Mouse (Mus musculus): Measurements from ENCODE around the gene Nedd9. TPM values are rescaled to one million over a fixed set of nuclear protein-coding genes. Genes with fewer than 3 reads are reported as not detected.
A peak's percentile ranks its signal among the peaks of the same experiment; 100 is the strongest.

Nedd9 gene
- total and polyA plus RNA-seq, 2 experiments from 2014 or later, result 7.8 to 19.7 TPM

DNA sequence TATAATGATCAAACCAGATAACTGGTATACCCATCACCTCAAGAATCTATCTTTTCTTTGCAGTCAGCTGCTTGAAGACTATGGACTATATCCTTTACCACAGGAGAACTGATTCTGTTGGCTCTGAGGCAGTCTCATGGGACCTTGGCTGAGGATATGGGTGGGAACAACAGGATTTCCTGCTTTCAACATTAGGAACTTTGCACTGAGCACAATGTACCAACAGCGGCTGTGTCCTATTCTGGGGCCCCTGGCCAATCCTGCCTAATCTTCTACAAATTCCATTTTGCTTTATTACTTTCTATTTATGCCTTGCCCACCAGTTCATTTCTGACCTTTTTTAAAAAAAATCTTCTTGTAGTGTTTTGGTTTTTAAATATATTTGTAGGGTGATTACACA is 21.0 kb downstream of the Nedd9 start:
- H3K27me3 ChIP-seq (ENCODE audit: insufficient read depth, low read length), result no peaks in the 10 kb centered on the region
- no peaks in the 10 kb centered on the region for H3K9me3 ChIP-seq (ENCODE audit: low read length)
- DNase-seq (ENCODE audit: low spot score) (no peak), ATAC-seq (ENCODE audit: low FRiP score) (no peak)
- WGBS, result 87% methylated on average over 1 of the region's 1 CpGs
- no peak overlapping the region for H3K9ac ChIP-seq (replicated peaks; ENCODE audit: low read length, poor library complexity, severe bottlenecking)
- H3K27ac ChIP-seq (ENCODE audit: low read depth, low read length), result no peak overlapping the region
- no peak for TF ChIP-seq CTCF (IDR thresholded peaks at IDR 0.05)
- H3K4me2 ChIP-seq (ENCODE audit: low read depth, low read length, poor library complexity, severe bottlenecking), result no peak overlapping the region
- H3K4me3 ChIP-seq (ENCODE audit: low read depth, low read length), result no peak overlapping the region
- no peaks in the 10 kb centered on the region for H3K4me1 ChIP-seq (ENCODE audit: insufficient read depth, low read length)
- no peaks in the 10 kb centered on the region for H3K36me3 ChIP-seq (ENCODE audit: insufficient read depth, low read length)

GRCm38 (mm10) chr13:41461418-41461817 is 25.7 kb downstream of the Nedd9 start:
- Histone ChIP-seq H3K36me3 (ENCODE audit: insufficient read depth, low read length) (no peaks in the 10 kb centered on the region), H3K27ac (ENCODE audit: low read depth, low read length) (no peak overlapping the region), H3K27me3 (ENCODE audit: insufficient read depth, low read length) (no peaks in the 10 kb centered on the region), H3K9me3 (ENCODE audit: low read length) (no peaks in the 10 kb centered on the region), H3K4me1 (ENCODE audit: insufficient read depth, low read length) (no peaks in the 10 kb centered on the region), H3K9ac (replicated peaks; ENCODE audit: low read length, poor library complexity, severe bottlenecking) (no peak overlapping the region), H3K4me2 (ENCODE audit: low read depth, low read length, poor library complexity, severe bottlenecking) (no peak overlapping the region), H3K4me3 (ENCODE audit: low read depth, low read length) (no peak overlapping the region)
- DNase-seq (ENCODE audit: low spot score) (no peak), ATAC-seq (ENCODE audit: low FRiP score) (no peak)
- no peak for TF ChIP-seq CTCF (IDR thresholded peaks at IDR 0.05)
- WGBS, result 78% methylated on average over 3 of the region's 3 CpGs

DNA sequence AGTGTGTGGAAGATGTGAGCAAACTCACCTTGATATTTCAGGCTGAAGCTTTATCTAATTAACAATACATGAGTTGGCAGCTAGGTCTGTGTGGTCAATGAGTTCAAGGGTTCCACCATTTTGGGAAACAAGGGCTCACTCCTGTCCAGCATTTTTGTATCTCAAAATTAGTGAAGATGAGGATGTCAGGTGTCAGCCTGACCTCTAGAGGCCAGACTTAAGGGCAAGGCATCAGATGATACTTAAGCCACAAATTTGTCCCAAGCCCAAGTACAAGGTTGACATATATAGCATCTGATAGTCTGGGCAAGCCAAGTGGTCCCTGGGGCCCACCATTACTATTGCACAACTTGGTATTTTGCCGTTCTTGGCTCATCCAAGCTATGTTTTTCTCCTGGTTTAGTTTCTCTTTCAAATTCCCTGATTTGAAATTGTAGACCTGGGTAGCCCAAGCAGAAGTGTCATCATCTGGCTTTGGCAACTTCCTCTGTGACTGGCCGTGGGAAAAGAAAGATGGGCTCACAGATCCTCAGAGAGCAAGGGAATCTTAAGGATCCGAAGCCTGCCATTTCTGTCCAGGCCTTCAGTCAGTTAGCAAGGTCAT is 27.4 kb downstream of the Nedd9 start:
- 0 out of 2 replicates have a peak, but pooled peaks have one; percentile 2 for TF ChIP-seq CTCF (IDR thresholded peaks at IDR 0.05)
- H3K4me1 ChIP-seq (ENCODE audit: insufficient read depth, low read length), result no peaks in the 10 kb centered on the region
- H3K27me3 ChIP-seq (ENCODE audit: insufficient read depth, low read length), result no peaks in the 10 kb centered on the region
- no peak overlapping the region for H3K27ac ChIP-seq (ENCODE audit: low read depth, low read length)
- H3K9ac ChIP-seq (replicated peaks; ENCODE audit: low read length, poor library complexity, severe bottlenecking), result no peak overlapping the region
- DNase-seq (ENCODE audit: low spot score) (no peak), ATAC-seq (ENCODE audit: low FRiP score) (no peak)
- H3K4me2 ChIP-seq (ENCODE audit: low read depth, low read length, poor library complexity, severe bottlenecking), result no peak overlapping the region
- H3K9me3 ChIP-seq (ENCODE audit: low read length), result no peaks in the 10 kb centered on the region
- H3K36me3 ChIP-seq (ENCODE audit: insufficient read depth, low read length), result no peaks in the 10 kb centered on the region
- 93% methylated on average over 3 of the region's 3 CpGs for WGBS
- H3K4me3 ChIP-seq (ENCODE audit: low read depth, low read length), result no peak overlapping the region

DNA sequence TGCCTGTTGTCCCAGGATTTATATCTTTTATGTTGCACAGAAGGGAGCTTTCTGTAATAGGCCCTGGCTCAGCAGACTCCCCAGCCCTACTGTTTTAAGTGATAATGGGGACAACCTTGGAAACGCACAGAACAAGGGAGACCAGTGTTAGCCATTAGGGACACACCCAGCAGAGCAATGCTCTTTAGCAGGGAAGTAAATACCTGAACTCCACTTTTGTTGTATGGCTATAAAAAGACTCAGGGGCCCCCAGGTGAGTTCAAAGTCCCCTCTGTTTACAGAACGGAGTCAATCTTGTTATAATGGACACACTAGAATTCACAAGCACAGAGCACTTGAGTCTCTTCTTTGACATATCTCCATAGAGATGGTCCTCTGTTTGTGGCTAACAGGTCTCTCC is 28.5 kb downstream of the Nedd9 start:
- H3K9me3 ChIP-seq (ENCODE audit: low read length), result no peaks in the 10 kb centered on the region
- no peak overlapping the region for H3K4me3 ChIP-seq (ENCODE audit: low read depth, low read length)
- DNase-seq (ENCODE audit: low spot score) (no peak), ATAC-seq (ENCODE audit: low FRiP score) (no peak)
- H3K4me2 ChIP-seq (ENCODE audit: low read depth, low read length, poor library complexity, severe bottlenecking), result no peak overlapping the region
- no peak overlapping the region for H3K9ac ChIP-seq (replicated peaks; ENCODE audit: low read length, poor library complexity, severe bottlenecking)
- no peak for TF ChIP-seq CTCF (IDR thresholded peaks at IDR 0.05)
- no peaks in the 10 kb centered on the region for H3K27me3 ChIP-seq (ENCODE audit: insufficient read depth, low read length)
- 51% methylated on average over 2 of the region's 2 CpGs for whole genome bisulfite sequencing
- no peaks in the 10 kb centered on the region for H3K36me3 ChIP-seq (ENCODE audit: insufficient read depth, low read length)
- H3K4me1 ChIP-seq (ENCODE audit: insufficient read depth, low read length), result no peaks in the 10 kb centered on the region
- no peak overlapping the region for H3K27ac ChIP-seq (ENCODE audit: low read depth, low read length)

DNA sequence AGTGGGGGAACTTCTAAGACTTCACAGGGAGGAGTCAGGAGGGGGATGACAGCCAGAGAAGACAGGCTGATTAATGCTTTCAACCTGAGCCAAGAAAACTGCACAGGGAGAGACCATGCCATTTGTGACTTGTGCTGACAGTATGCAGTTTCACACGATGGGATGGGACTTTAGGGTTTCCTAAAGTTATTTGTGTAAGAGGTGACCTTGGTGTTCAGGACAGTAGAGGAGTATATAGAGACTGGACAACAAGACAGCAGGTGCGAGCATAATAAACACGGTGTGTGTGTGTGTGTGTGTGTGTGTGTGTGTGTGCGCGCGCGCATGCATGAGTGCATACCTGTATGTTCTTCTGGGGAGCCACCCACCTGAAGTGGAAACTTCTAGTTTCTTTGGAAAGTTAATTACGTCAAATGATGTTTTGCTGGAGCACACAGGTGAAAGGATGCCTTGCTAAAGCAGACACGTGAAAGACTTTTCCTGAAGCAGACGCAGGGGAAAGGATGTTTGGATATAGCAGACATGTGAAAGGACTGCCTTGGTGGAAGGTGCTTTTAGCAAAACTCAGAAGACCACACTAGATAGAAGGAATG is 29.3 kb downstream of the Nedd9 start:
- DNase-seq (ENCODE audit: low spot score) (no peak), ATAC-seq (ENCODE audit: low FRiP score) (no peak)
- WGBS, result 87% methylated on average over 10 of the region's 10 CpGs
- H3K27me3 ChIP-seq (ENCODE audit: insufficient read depth, low read length), result no peaks in the 10 kb centered on the region
- H3K9ac ChIP-seq (replicated peaks; ENCODE audit: low read length, poor library complexity, severe bottlenecking), result no peak overlapping the region
- H3K4me3 ChIP-seq (ENCODE audit: low read depth, low read length), result no peak overlapping the region
- no peaks in the 10 kb centered on the region for H3K9me3 ChIP-seq (ENCODE audit: low read length)
- H3K4me1 ChIP-seq (ENCODE audit: insufficient read depth, low read length), result no peaks in the 10 kb centered on the region
- TF ChIP-seq CTCF (IDR thresholded peaks at IDR 0.05), result no peak
- no peaks in the 10 kb centered on the region for H3K36me3 ChIP-seq (ENCODE audit: insufficient read depth, low read length)
- no peak overlapping the region for H3K27ac ChIP-seq (ENCODE audit: low read depth, low read length)
- no peak overlapping the region for H3K4me2 ChIP-seq (ENCODE audit: low read depth, low read length, poor library complexity, severe bottlenecking)

DNA sequence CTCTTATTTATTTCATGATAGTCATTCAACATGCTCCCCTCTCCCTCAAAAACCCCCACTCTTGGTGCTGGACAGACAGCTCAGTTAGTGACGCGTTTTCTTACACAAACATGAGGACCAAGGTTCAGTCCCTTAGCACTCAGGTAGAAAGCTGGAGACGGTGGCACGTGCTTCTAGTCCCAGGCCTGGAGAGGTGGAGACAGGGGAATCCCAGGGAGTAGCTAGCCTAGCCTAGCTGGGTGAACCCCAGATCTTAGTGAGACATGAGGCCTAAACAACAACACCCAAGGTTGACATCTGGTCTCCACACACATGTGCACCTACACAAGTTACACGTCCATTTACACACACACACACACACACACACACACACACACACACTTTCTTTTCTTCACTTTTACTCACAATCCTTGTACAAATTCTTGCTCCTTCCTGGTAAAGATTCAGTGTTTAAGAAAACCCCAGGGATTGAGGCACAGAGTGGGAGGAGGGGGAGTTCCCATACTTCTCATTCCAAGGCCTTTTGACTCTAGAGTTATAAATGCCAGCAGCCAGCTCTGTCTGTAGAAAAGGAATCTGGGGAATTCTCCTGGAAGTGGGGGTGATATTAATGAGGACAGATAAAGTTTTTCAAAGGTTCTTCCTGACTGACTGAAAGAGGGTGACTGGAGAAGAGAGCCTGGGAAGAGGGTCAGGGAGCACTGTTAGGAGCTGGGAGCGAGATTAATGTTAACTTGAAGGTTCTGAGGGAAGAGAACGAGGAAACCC is 29.9 kb downstream of the Nedd9 start:
- no peaks in the 10 kb centered on the region for H3K4me1 ChIP-seq (ENCODE audit: insufficient read depth, low read length)
- 66% methylated on average over 7 of the region's 7 CpGs for WGBS
- H3K27me3 ChIP-seq (ENCODE audit: insufficient read depth, low read length), result no peaks in the 10 kb centered on the region
- no peak for ATAC-seq (ENCODE audit: low FRiP score)
- H3K9ac ChIP-seq (replicated peaks; ENCODE audit: low read length, poor library complexity, severe bottlenecking), result no peak overlapping the region
- no peaks in the 10 kb centered on the region for H3K9me3 ChIP-seq (ENCODE audit: low read length)
- no peak for TF ChIP-seq CTCF (IDR thresholded peaks at IDR 0.05)
- no peak for DNase-seq (ENCODE audit: low spot score)
- no peak overlapping the region for H3K4me2 ChIP-seq (ENCODE audit: low read depth, low read length, poor library complexity, severe bottlenecking)
- H3K36me3 ChIP-seq (ENCODE audit: insufficient read depth, low read length), result no peaks in the 10 kb centered on the region
- H3K27ac ChIP-seq (ENCODE audit: low read depth, low read length), result no peak overlapping the region
- no peak overlapping the region for H3K4me3 ChIP-seq (ENCODE audit: low read depth, low read length)
